Mouse (Mus musculus): ENCODE results near the gene Sept9.
"Not testable (repeated sequence)": the region's sequence is repeated elsewhere in the genome, so short reads cannot be mapped to it uniquely, and the experiment has no call there.

The Sept9 gene

GRCm38 (mm10) chr11:117326867-117327600 lies 127.6 kb downstream of the Sept9 start:
- DNase-seq (ENCODE audit: low spot score): no peak

- no peak for DNase-seq (ENCODE audit: low spot score)
Observed at GRCm38 (mm10) chr11:117327633-117328032, 128.2 kb downstream of the Sept9 start.

GRCm38 (mm10) chr11:117330076-117330950 lies 130.9 kb downstream of the Sept9 start:
- no peak for DNase-seq (ENCODE audit: low spot score)

GRCm38 (mm10) chr11:117330951-117331254 lies 131.4 kb downstream of the Sept9 start:
- no peak for DNase-seq (ENCODE audit: low spot score)

- DNase-seq (ENCODE audit: low spot score): no peak
Observed at GRCm38 (mm10) chr11:117331361-117332241, 132.1 kb downstream of the Sept9 start.

- no peak for DNase-seq (ENCODE audit: low spot score)
Observed at GRCm38 (mm10) chr11:117332242-117333149, 133.0 kb downstream of the Sept9 start.

GRCm38 (mm10) chr11:117333150-117333715 lies 133.8 kb downstream of the Sept9 start:
- DNase-seq (ENCODE audit: low spot score): no peak

GRCm38 (mm10) chr11:117334101-117334500 lies 134.6 kb downstream of the Sept9 start:
- DNase-seq (ENCODE audit: low spot score): no peak

- DNase-seq (ENCODE audit: low spot score): no peak
Observed at GRCm38 (mm10) chr11:117335146-117335545, 135.7 kb downstream of the Sept9 start.

GRCm38 (mm10) chr11:117336081-117336788 lies 136.8 kb downstream of the Sept9 start:
- DNase-seq (ENCODE audit: low spot score): no peak

- DNase-seq (ENCODE audit: low spot score): no peak
Observed at GRCm38 (mm10) chr11:117337749-117338148, 138.3 kb downstream of the Sept9 start.

- DNase-seq (ENCODE audit: low spot score): no peak
Observed at GRCm38 (mm10) chr11:117338503-117338902, 139.0 kb downstream of the Sept9 start.

GRCm38 (mm10) chr11:117339050-117339449 lies 139.6 kb downstream of the Sept9 start:
- DNase-seq (ENCODE audit: low spot score): no peak

GRCm38 (mm10) chr11:117341218-117341617 lies 141.8 kb downstream of the Sept9 start:
- DNase-seq (ENCODE audit: low spot score): no peak

GRCm38 (mm10) chr11:117342076-117342475 lies 142.6 kb downstream of the Sept9 start:
- no peak for DNase-seq (ENCODE audit: low spot score)

- DNase-seq (ENCODE audit: low spot score): not testable (repeated sequence)
Observed at GRCm38 (mm10) chr11:117342490-117342889, 143.0 kb downstream of the Sept9 start.

- DNase-seq (ENCODE audit: low spot score): no peak
Observed at GRCm38 (mm10) chr11:117343800-117344199, 144.3 kb downstream of the Sept9 start.

- DNase-seq (ENCODE audit: low spot score): no peak
Observed at GRCm38 (mm10) chr11:117344339-117345021, 145.0 kb downstream of the Sept9 start.

- no peak for DNase-seq (ENCODE audit: low spot score)
Observed at GRCm38 (mm10) chr11:117345022-117345765, 145.7 kb downstream of the Sept9 start.

Measured in c-Kit-positive CD71-positive TER-119-positive erythroid progenitor cells, embryonic 14.5 days (primary cell).